Mouse (Mus musculus): ENCODE measurements around the gene Gcm2.

- TF ChIP-seq CTCF (IDR thresholded peaks at IDR 0.05; ENCODE audit: low read depth) (no peak), EP300 (IDR thresholded peaks at IDR 0.05; ENCODE audit: low read depth) (no peak)
Measured at GRCm38 (mm10) chr13:41129061-41129460, 18.2 kb upstream of the Gcm2 start.

All from heart, postnatal 0 days (tissue).